Mouse (Mus musculus): ENCODE data around the gene Pclaf.

- TF ChIP-seq EP300 (optimal IDR thresholded peaks at IDR 0.05): no peak
- TF ChIP-seq CTCF (IDR thresholded peaks at IDR 0.05; ENCODE audit: low read depth): 0 out of 2 replicates have a peak, but pooled peaks have one; percentile 2
Measured at GRCm38 (mm10) chr9:65890143-65890628, at the start of gene Pclaf.
